Mouse (Mus musculus) forebrain, embryonic 10.5 days (tissue): ENCODE results near the gene Ppp1r32. TPM values are rescaled to one million over a fixed set of nuclear protein-coding genes. Genes with fewer than 3 reads are reported as not detected.
A peak's percentile ranks its signal among the peaks of the same experiment; 100 is the strongest.

Source experiments
- DNase-seq: peaks from one replicate; pipeline ENCODE4 v3.0.0-alpha.2; 2017; ENCODE audit warnings: low spot score; ENCODE audit errors: extremely low spot score
- H3K27ac ChIP-seq: fragments of 300-500 bp; sonication (generic); 2 replicates; pipeline ENCODE4 v1.5.1; 2016; ENCODE audit warnings: mild to moderate bottlenecking
- H3K27me3 ChIP-seq: fragments of 300-500 bp; sonication (generic); 2 replicates; pipeline ENCODE4 v1.6.1; 2016; ENCODE audit warnings: mild to moderate bottlenecking; ENCODE audit not compliant: poor library complexity, severe bottlenecking
- H3K36me3 ChIP-seq: fragments of 300-500 bp; sonication (generic); replicated peaks from 2 replicates; pipeline ENCODE4 v1.6.1; 2016; ENCODE audit warnings: mild to moderate bottlenecking, moderate library complexity
- H3K4me1 ChIP-seq: fragments of 300-500 bp; sonication (generic); 2 replicates; pipeline ENCODE4 v1.6.1; 2016
- H3K4me3 ChIP-seq: fragments of 300-500 bp; sonication (generic); 2 replicates; pipeline ENCODE4 v1.5.1; 2016; ENCODE audit warnings: mild to moderate bottlenecking, moderate library complexity
- H3K9me3 ChIP-seq: fragments of 300-500 bp; sonication (generic); 2 replicates; pipeline ENCODE4 v1.6.1; 2016; ENCODE audit warnings: mild to moderate bottlenecking, moderate library complexity
- WGBS: fragments of 180-500 bp; shearing (Covaris S2); methylation state at CpG from one replicate; pipeline ENCODE4 v1.1.7; 2016; 5-methylcytosine and 5-hydroxymethylcytosine counted together
- polyA plus RNA-seq: library from polyadenylated mRNA; unstranded; fragments of >200 nt; fragmentation: Nextera tagmentation; extraction: Ambion mirVana; gene quantifications from 2 replicates; pipeline ENCODE4 v1.2.1, GENCODE M21; 2016

Gene Ppp1r32
- polyA plus RNA-seq: 0.16 and 0.24 TPM in 2 replicates

DNA sequence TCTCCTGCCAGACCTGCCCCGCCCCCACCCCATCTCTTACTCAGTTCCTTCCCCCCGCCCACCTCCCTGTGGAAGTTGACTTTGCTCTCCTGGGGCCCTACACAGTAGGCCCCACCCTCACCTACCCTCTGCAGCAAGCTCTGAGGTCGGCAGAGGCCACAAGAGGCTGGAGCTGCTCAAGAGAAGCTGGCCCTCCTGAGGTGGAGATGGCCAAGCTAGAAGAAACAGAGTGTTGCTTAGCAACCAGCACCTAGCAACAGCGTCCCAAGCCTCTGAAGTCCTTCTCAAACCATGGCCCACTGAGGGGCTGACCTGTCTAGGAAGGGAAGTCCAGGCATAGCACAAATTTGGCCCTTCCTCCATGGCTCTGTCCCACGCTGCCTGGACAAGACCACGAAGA, at the start of gene Ppp1r32:
Gene Ppp1r32 (minus strand): TSS at position 226 of the 400 bp plus-strand sequence.
- Histone ChIP-seq H3K27ac (no peak within 1 kb of the TSS), H3K27me3 (peaks cover 20% of the 10 kb centered on the region), H3K36me3 (no peaks in the 10 kb centered on the region), H3K9me3 (no peaks in the 10 kb centered on the region), H3K4me1 (peaks cover 22% of the 10 kb centered on the region), H3K4me3 (no peak within 1 kb of the TSS)
- DNase-seq: peak; percentile 72
- WGBS: 28% methylated on average over 6 of the region's 6 CpGs

DNA sequence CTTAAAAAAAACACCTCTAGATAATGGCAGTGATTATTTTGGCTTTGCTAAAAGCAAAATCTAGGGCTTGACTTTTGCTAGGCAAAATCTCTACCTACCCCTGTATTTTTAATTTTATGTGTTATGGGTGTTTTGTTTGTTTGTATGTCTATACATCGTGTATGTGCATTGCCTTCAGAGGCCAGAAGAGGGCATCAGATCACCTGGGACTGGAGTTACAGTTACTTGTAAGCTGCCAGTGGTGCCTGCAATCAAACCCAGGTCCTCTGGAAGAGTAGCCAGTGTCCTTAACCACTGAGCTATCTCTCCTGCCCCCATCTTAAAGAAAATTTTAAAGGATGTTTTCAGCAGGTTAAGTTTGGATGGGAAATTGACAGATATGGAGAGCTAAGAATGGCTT, 47.4 kb upstream of the Ppp1r32 start:
- peaks cover 21% of the 10 kb centered on the region for H3K4me1 ChIP-seq
- WGBS: 91% methylated on average over 1 of the region's 1 CpGs
- no peak overlapping the region for H3K4me3 ChIP-seq
- no peaks in the 10 kb centered on the region for H3K9me3 ChIP-seq
- peaks cover 77% of the 10 kb centered on the region for H3K36me3 ChIP-seq
- H3K27me3 ChIP-seq: no peaks in the 10 kb centered on the region
- H3K27ac ChIP-seq: no peak overlapping the region
- DNase-seq: no peak

DNA sequence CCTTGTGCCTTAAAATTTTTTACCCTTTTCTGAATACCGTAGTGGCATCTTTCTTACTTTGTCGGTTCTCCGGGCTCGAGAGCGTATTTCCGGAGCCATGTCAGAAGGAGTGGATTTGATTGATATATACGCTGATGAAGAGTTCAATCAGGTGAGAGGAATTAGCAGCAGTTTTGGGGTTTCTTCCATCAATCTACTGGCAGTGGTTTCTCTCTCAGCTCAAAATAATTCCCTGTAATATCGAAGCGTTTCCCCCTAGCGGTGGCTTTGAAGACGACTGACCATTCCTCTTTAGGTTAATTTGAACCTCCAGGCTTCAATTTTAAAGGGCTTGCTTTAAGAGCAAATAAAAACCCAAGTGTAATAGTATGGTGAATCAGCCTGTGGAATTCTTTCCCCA, 43.2 kb upstream of the Ppp1r32 start, which contains the start of gene Sdhaf2:
Gene Sdhaf2 (minus strand): TSS at position 233 of the 400 bp plus-strand sequence.
- Histone ChIP-seq H3K27me3 (no peaks in the 10 kb centered on the region), H3K9me3 (no peaks in the 10 kb centered on the region), H3K27ac (peak within 1 kb of the TSS; percentile 100), H3K36me3 (peaks cover 45% of the 10 kb centered on the region), H3K4me1 (peaks cover 37% of the 10 kb centered on the region), H3K4me3 (peak within 1 kb of the TSS; percentile 96)
- under 1% methylated on average over 11 of the region's 11 CpGs for WGBS
- DNase-seq: no peak

DNA sequence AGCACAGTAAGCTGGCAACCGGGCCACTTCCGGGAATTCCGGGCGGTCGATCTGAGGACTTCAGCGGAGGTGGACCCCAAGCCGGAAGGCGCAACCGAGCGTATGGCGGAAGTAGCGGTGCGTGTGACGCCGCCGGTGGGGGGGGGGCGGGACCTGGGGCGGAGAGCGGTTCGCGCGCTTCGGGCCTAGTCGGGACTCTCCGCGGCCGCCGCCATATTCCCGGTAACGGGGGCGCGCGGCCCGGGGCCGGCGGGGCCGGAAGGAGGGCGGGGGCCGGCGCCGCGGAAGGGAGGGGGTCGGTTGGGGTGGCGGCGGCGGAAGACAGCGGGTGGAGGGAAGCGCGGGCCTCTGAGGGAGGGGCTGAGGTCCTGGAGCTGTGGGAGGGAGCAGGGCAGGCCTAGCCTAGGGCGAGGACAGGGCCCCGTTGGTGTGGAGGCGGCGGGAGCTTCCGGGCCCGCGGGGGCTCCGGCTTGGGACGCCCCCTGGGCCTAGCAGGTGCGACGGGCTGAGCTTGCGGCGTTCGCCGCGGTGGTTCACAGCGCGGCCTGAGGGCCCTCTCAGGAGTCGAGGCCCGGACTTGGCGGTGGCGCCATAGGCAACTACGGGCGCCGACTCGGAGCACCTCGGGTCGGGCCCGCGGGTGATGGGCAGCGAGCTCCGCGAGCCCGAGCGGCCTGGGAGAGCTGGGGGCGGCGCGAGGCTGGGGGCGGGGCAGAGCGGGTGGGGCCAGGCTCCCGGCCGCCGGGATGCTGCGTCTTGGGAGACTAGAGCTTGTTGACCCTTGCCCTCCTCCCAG, 42.6 kb upstream of the Ppp1r32 start, which contains the start of gene Cpsf7:
Gene Cpsf7 (plus strand): TSS at position 161 of the 796 bp plus-strand sequence.
- H3K4me1 ChIP-seq: peaks cover 37% of the 10 kb centered on the region
- peaks cover 39% of the 10 kb centered on the region for H3K36me3 ChIP-seq
- under 1% methylated on average over 87 of the region's 93 CpGs for WGBS
- no peaks in the 10 kb centered on the region for H3K9me3 ChIP-seq
- H3K4me3 ChIP-seq: peak within 1 kb of the TSS; percentile 96
- H3K27me3 ChIP-seq: no peaks in the 10 kb centered on the region
- DNase-seq: peak; percentile 94
- peak within 1 kb of the TSS; percentile 100 for H3K27ac ChIP-seq

DNA sequence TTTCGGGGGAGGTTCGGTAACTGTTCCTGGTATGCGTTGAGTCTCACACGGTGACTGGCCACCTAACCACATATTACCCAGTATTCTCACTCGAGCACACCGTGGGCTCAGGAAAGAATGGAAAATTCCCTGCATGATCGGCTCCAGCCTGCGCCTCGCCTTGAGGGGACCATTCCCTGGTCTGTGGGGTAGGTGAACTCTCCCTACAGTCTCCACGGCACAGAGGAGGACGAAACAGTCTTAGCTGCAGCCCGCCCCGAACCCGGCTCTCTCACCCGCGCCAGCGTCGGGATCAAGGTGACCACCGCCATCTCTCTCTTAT, 42.0 kb upstream of the Ppp1r32 start:
- H3K36me3 ChIP-seq: peaks cover 33% of the 10 kb centered on the region
- no peaks in the 10 kb centered on the region for H3K27me3 ChIP-seq
- peak overlapping the region; percentile 96 for H3K4me3 ChIP-seq
- H3K9me3 ChIP-seq: no peaks in the 10 kb centered on the region
- peak overlapping the region; percentile 100 for H3K27ac ChIP-seq
- DNase-seq: no peak
- under 1% methylated on average over 19 of the region's 19 CpGs for WGBS
- peaks cover 37% of the 10 kb centered on the region for H3K4me1 ChIP-seq

DNA sequence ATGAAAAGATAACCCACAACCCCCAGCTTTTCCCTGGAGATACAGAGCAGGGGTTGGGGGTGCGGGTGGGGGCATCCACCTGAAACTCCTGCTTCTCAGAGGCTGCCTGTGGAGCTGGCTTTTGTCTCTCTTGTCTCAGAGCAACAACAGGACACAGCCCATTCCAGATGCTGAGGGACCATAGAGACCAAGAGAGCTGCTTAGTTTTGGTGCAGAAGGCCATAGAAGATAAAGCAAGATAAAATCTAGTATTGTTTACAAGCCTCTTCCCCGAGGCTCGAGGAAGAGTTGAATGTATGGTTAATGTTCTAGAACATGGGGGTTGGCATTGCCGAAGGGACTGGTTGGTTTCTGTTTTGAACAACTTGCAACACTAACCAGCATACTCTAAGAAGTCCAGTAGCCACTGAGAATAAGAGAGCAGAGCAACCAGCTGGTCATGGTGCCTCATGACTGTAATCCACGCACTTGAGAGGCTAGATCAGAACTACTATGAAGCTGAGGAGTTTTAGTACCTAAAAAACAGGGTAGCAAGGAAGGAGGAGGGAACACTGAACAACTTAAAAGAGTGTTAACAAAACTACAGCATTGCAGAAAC, 40.9 kb upstream of the Ppp1r32 start:
- Histone ChIP-seq H3K27ac (no peak overlapping the region), H3K4me1 (peaks cover 37% of the 10 kb centered on the region), H3K9me3 (no peaks in the 10 kb centered on the region), H3K36me3 (peaks cover 23% of the 10 kb centered on the region), H3K4me3 (peak overlapping the region; percentile 96; the same call in 1 of the 2 replicates), H3K27me3 (no peaks in the 10 kb centered on the region)
- WGBS: 91% methylated on average over 5 of the region's 5 CpGs
- no peak for DNase-seq

DNA sequence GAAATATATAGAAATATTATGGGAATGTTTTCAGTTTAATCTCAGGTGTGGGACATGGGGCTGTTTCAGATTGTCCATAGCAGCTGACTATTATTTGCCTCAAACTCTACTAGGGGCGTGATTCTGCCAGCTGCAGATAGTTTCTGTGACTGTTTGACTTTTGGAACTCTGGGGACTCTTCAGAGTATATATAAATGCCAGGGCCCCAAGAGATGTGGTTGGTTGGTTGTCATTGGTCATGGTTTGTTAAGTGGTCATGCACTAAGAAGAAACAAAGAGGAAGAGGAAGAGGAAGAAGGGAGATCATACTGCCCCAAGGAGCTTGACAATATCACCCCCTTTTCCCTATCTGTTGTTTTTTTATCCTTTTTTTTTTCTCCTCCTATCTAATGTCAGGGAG, 39.2 kb upstream of the Ppp1r32 start:
- H3K27ac ChIP-seq: no peak overlapping the region
- peaks cover 26% of the 10 kb centered on the region for H3K4me1 ChIP-seq
- no peaks in the 10 kb centered on the region for H3K9me3 ChIP-seq
- H3K36me3 ChIP-seq: peaks cover 20% of the 10 kb centered on the region
- DNase-seq: no peak
- H3K27me3 ChIP-seq: no peaks in the 10 kb centered on the region
- WGBS: 83% methylated on average over 1 of the region's 1 CpGs
- H3K4me3 ChIP-seq: no peak overlapping the region

DNA sequence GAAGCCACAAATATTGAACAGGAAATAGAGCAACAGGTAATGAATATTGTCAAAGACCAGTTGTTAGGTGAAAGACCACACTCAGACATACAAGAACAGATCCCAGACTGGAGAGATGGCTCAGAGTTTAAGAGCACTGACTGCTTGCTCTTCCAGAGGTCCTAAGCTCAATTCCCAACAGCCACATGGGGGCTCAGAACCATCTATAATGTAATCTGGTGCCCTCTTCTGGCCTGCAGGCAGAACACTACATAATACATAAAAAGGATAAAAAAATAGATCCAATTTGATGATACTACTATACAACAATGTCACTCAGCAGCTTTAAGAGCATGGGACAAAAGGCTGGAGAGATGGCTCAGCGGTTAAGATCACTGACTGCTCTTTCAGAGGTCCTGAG, 37.6 kb upstream of the Ppp1r32 start:
- WGBS: 56% methylated on average over 1 of the region's 1 CpGs
- Histone ChIP-seq H3K4me3 (no peak overlapping the region), H3K9me3 (no peaks in the 10 kb centered on the region), H3K4me1 (peaks cover 16% of the 10 kb centered on the region), H3K36me3 (peaks cover 33% of the 10 kb centered on the region), H3K27ac (no peak overlapping the region), H3K27me3 (no peaks in the 10 kb centered on the region)
- no peak for DNase-seq

DNA sequence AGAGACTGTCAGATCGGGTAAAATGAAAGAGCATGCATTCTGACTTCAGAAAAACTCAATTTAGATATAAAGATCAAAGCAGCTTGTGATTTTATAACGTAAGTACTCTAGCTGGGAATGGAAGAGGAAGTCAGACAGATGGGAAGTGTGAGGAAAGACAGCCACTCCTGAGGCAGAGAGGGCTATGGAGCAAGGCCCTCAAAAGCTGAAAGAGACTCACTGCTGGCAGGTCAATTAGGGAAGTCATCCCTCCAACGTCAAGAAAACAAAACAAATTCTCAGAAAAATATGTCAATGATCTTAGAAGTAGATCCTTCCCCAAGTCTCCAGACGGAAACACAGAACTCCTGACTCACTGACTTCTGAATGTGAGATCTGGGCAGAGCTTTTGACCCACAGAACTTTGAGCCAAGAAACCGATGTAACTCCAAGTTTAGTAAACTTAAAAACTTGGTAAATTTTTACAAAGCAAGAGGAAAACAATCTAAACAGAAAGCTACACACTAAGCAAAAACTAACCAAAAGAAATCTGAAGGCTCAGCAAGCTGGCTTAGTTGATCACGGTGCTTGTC, 28.1 kb upstream of the Ppp1r32 start:
- Histone ChIP-seq H3K36me3 (peaks cover 73% of the 10 kb centered on the region), H3K4me3 (no peak overlapping the region), H3K9me3 (no peaks in the 10 kb centered on the region), H3K27me3 (no peaks in the 10 kb centered on the region), H3K27ac (no peak overlapping the region), H3K4me1 (no peaks in the 10 kb centered on the region)
- 90% methylated on average over 6 of the region's 6 CpGs for WGBS
- DNase-seq: peak; percentile 4

DNA sequence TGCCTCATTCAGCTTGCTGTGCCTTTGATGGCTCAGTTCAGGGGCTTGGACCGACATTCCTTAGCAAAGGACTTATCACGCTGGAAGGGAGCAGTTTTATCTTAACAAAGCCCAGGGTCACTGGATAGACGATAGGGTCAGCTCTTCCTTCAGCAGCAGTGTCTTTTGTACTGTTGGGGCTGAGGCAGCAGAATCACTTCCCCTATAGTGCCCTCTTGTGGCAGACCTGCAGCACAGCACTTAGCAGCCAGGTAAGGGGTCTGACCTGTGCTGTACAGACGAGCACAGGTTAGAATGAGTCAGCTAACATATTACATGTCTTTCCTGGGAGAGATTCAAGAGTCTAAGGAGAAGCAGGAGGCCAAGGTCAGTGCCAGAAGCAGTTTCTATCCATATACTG, 19.8 kb upstream of the Ppp1r32 start:
- WGBS: 7% methylated on average over 4 of the region's 4 CpGs
- peaks cover 83% of the 10 kb centered on the region for H3K36me3 ChIP-seq
- no peak overlapping the region for H3K27ac ChIP-seq
- DNase-seq: peak; percentile 41
- no peaks in the 10 kb centered on the region for H3K27me3 ChIP-seq
- H3K4me1 ChIP-seq: no peaks in the 10 kb centered on the region
- no peaks in the 10 kb centered on the region for H3K9me3 ChIP-seq
- no peak overlapping the region for H3K4me3 ChIP-seq

DNA sequence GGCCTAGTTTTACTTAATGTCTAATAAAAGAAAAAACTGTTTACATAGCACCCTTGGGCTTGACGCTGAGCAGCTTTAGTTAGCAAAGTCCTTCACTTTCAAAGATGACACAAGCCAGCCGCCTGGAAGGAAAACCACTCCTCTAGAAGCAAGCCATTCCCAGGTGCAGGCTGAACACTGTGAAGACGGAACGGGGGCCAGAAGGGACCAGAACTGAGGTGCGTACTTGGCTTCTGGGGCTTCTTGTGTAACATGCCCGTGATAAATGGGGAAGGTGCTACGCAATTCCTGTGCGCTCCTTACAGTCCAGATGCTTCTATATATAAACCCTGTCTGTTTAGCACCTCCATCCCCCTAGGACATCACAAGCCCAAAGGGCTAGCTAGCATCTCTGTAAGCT, 17.9 kb upstream of the Ppp1r32 start:
- Histone ChIP-seq H3K36me3 (peaks cover 64% of the 10 kb centered on the region), H3K27ac (no peak overlapping the region), H3K4me3 (no peak overlapping the region), H3K27me3 (no peaks in the 10 kb centered on the region), H3K9me3 (no peaks in the 10 kb centered on the region), H3K4me1 (no peaks in the 10 kb centered on the region)
- DNase-seq: no peak
- 94% methylated on average over 8 of the region's 8 CpGs for WGBS

DNA sequence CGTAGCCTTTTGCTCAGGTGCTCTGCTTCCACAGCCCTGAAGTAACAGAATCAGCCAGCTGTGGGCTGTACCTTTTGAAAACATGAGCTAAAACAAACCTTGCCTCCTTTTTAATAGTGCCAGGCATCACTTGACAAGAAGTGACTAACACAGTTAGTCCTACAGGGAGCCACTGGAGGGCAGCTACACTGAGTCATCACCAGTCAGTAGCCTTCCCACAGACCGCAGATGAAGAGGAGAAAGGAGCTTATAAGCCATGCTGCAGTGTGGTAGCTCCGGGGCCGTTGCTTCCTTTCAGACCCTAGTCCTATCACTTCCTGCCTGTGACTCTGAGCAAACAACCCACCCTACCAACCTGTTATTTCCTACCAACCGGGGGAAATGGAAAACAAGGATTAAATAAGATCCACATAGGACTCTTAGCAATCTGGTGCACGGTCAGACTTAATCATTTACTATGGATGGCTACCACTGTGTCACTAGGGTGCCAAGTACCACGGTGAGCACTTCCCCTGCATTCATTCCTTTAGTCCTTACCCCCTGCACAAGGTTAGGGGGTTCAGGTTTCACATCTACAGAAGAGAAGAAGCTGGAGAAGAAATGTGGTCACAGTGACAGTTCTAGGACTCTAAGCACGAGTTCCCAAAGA, 14.9 kb upstream of the Ppp1r32 start:
- no peaks in the 10 kb centered on the region for H3K27me3 ChIP-seq
- H3K4me3 ChIP-seq: no peak overlapping the region
- WGBS: 65% methylated on average over 8 of the region's 8 CpGs
- H3K9me3 ChIP-seq: no peaks in the 10 kb centered on the region
- no peak for DNase-seq
- H3K27ac ChIP-seq: no peak overlapping the region
- 0 out of 2 replicates have a peak, but pooled peaks cover 4% of the 10 kb centered on the region for H3K4me1 ChIP-seq
- peaks cover 39% of the 10 kb centered on the region for H3K36me3 ChIP-seq
